Comparison of ENCODE assay signal across 28 mouse cellular contexts in genomic region chr13:81982491-81982890, GRCm38 (mm10).
DNase-seq lines count a peak whose midpoint lies in the region; ATAC-seq and TF ChIP-seq lines count a peak whose summit lies in the region.
"Had no signal": no experiment of that assay in that cellular context is flagged by ENCODE, and none has a peak within 500 bp of the region (broad histone marks: within the 10 kb centered on the region; RNA-seq: fewer than 3 reads in every experiment).

No protein-coding gene starts in this region.

- no peak overlapping the region for H3K4me3 ChIP-seq in kidney, postnatal 0 days (replicated peaks; ENCODE audit: low read depth, low read length)
- H3K4me3 ChIP-seq in kidney, embryonic 15.5 days (replicated peaks), result no peak overlapping the region
- H3K4me3 ChIP-seq in lung, embryonic 14.5 days (ENCODE audit: low read depth, low read length), result no peak overlapping the region
- H3K4me3 ChIP-seq in embryonic fibroblast, embryonic 13.5 days (ENCODE audit: insufficient read depth, low read length), result no peak overlapping the region
- H3K4me3 ChIP-seq: heart, embryonic 10.5 days; heart, embryonic 15.5 days; hindbrain, embryonic 13.5 days; lung, embryonic 15.5 days; midbrain, embryonic 12.5 days; neural tube, embryonic 13.5 days had no signal

- peak; percentile 12 to 60 for DNase-seq in adrenal gland, adult (ENCODE audit: inconsistent age in 2 of 2, low spot score in 1 of 2)
- DNase-seq in adrenal gland, postnatal 25 days, result no peak
- peak; percentile 12 for DNase-seq in kidney, postnatal 0 days (ENCODE audit: low spot score)
- DNase-seq in lung, embryonic 14.5 days, result peak; percentile 52
- DNase-seq in lung, adult 18-20 months, result no peak
- no peak for DNase-seq in spleen, adult 18-20 months
- DNase-seq: cerebellum, adult 2 months; cerebellum, postnatal 14 days; gastrocnemius, postnatal 14 days; heart, adult 11 months; heart, postnatal 4 days; left cerebral cortex, postnatal 4 days; liver; retina, postnatal 1 day; right cerebral cortex, postnatal 14 days; thymus, postnatal 14 days had no signal

- no peak overlapping the region for H3K4me2 ChIP-seq in kidney, postnatal 0 days (ENCODE audit: low read length)
- H3K4me2 ChIP-seq in kidney, embryonic 15.5 days, result no peak overlapping the region
- H3K4me2 ChIP-seq in lung, embryonic 14.5 days, result no peak overlapping the region
- H3K4me2 ChIP-seq: heart, embryonic 15.5 days; hindbrain, embryonic 13.5 days; lung, embryonic 15.5 days; midbrain, embryonic 12.5 days; neural tube, embryonic 13.5 days had no signal

- no peak for TF ChIP-seq POLR2A in embryonic fibroblast, embryonic 13.5 days (IDR thresholded peaks at IDR 0.05; ENCODE audit: low read depth, low read length)

- no peak overlapping the region for H3K9ac ChIP-seq in kidney, postnatal 0 days (ENCODE audit: low read depth, low read length)
- no peak overlapping the region for H3K9ac ChIP-seq in kidney, embryonic 15.5 days
- no peak overlapping the region for H3K9ac ChIP-seq in lung, embryonic 14.5 days
- H3K9ac ChIP-seq: heart, embryonic 15.5 days; hindbrain, embryonic 13.5 days; liver, embryonic 14.5 days; lung, embryonic 15.5 days; midbrain, embryonic 12.5 days; neural tube, embryonic 13.5 days had no signal

- no peaks in the 10 kb centered on the region for H3K9me3 ChIP-seq in kidney, postnatal 0 days (replicated peaks; ENCODE audit: low read length)
- H3K9me3 ChIP-seq in kidney, embryonic 15.5 days (replicated peaks), result no peaks in the 10 kb centered on the region
- H3K9me3 ChIP-seq in lung, embryonic 14.5 days (ENCODE audit: low read depth, low read length), result no peaks in the 10 kb centered on the region
- H3K9me3 ChIP-seq: heart, embryonic 10.5 days; heart, embryonic 15.5 days; hindbrain, embryonic 13.5 days; lung, embryonic 15.5 days; midbrain, embryonic 12.5 days; neural tube, embryonic 13.5 days had no signal

- H3K4me1 ChIP-seq in kidney, postnatal 0 days (replicated peaks; ENCODE audit: insufficient read depth, low read length), result no peaks in the 10 kb centered on the region
- no peaks in the 10 kb centered on the region for H3K4me1 ChIP-seq in kidney, embryonic 15.5 days
- no peaks in the 10 kb centered on the region for H3K4me1 ChIP-seq in lung, embryonic 14.5 days (ENCODE audit: insufficient read depth)
- peaks cover 2% of the 10 kb centered on the region; the same call in 1 of the 2 replicates for H3K4me1 ChIP-seq in embryonic fibroblast, embryonic 13.5 days (ENCODE audit: control insufficient read depth, insufficient read depth, low read length)
- H3K4me1 ChIP-seq: heart, embryonic 10.5 days; hindbrain, embryonic 13.5 days; lung, embryonic 15.5 days; midbrain, embryonic 12.5 days; neural tube, embryonic 13.5 days had no signal

- no peak for ATAC-seq in kidney, postnatal 0 days (replicated peaks; ENCODE audit: low FRiP score, low read depth)
- ATAC-seq in kidney, embryonic 15.5 days (replicated peaks; ENCODE audit: low FRiP score), result no peak
- ATAC-seq in lung, embryonic 14.5 days (ENCODE audit: insufficient read depth), result no peak
- ATAC-seq: forebrain, embryonic 14.5 days; intestine, embryonic 16.5 days had no signal

- TF ChIP-seq CTCF in kidney, postnatal 0 days (IDR thresholded peaks at IDR 0.05; ENCODE audit: low read depth), result no peak
- no peak for TF ChIP-seq CTCF in lung, embryonic 14.5 days (IDR thresholded peaks at IDR 0.05; ENCODE audit: low read depth)
- no peak for TF ChIP-seq CTCF in embryonic fibroblast, embryonic 13.5 days (IDR thresholded peaks at IDR 0.05; ENCODE audit: borderline replicate concordance, insufficient read depth, low read length)

- no peaks in the 10 kb centered on the region for H3K36me3 ChIP-seq in kidney, postnatal 0 days (ENCODE audit: insufficient read depth, low read length)
- H3K36me3 ChIP-seq in kidney, embryonic 15.5 days, result no peaks in the 10 kb centered on the region
- no peaks in the 10 kb centered on the region for H3K36me3 ChIP-seq in lung, embryonic 14.5 days (ENCODE audit: insufficient read depth)
- H3K36me3 ChIP-seq: heart, embryonic 10.5 days; heart, embryonic 15.5 days; hindbrain, embryonic 13.5 days; lung, embryonic 15.5 days; midbrain, embryonic 12.5 days; neural tube, embryonic 13.5 days had no signal

- WGBS in kidney, postnatal 0 days, result 16% methylated on average over 2 of the region's 2 CpGs
- WGBS in kidney, embryonic 15.5 days, result 9% methylated on average over 2 of the region's 2 CpGs
- WGBS in lung, embryonic 14.5 days, result 24% methylated on average over 2 of the region's 2 CpGs

- no peak overlapping the region for H3K27ac ChIP-seq in kidney, postnatal 0 days
- H3K27ac ChIP-seq in kidney, embryonic 15.5 days, result no peak overlapping the region
- no peak overlapping the region for H3K27ac ChIP-seq in lung, embryonic 14.5 days (ENCODE audit: low read depth)
- H3K27ac ChIP-seq in embryonic fibroblast, embryonic 13.5 days (ENCODE audit: insufficient read depth, low read length), result peak overlapping the region; percentile 18; the same call in 1 of the 2 replicates
- H3K27ac ChIP-seq: heart, embryonic 10.5 days; heart, embryonic 15.5 days; hindbrain, embryonic 13.5 days; liver, embryonic 14.5 days; lung, embryonic 15.5 days; midbrain, embryonic 12.5 days; neural tube, embryonic 13.5 days had no signal

- H3K27me3 ChIP-seq in kidney, postnatal 0 days (ENCODE audit: insufficient read depth, low read length), result no peaks in the 10 kb centered on the region
- H3K27me3 ChIP-seq in kidney, embryonic 15.5 days, result no peaks in the 10 kb centered on the region
- no peaks in the 10 kb centered on the region for H3K27me3 ChIP-seq in lung, embryonic 14.5 days (ENCODE audit: insufficient read depth, low read length)
- H3K27me3 ChIP-seq: CH12.LX; heart, embryonic 15.5 days; hindbrain, embryonic 13.5 days; lung, embryonic 15.5 days; midbrain, embryonic 12.5 days; neural tube, embryonic 13.5 days had no signal

Comparison
In these comparisons a context has a peak if more than half of its experiments do, and no peak if none do; other contexts are left out.
1. DNase-seq: peak in adrenal gland, adult (2 of 2), kidney, postnatal 0 days (single experiment) and lung, embryonic 14.5 days (single experiment); none in adrenal gland, postnatal 25 days (single experiment), lung, adult 18-20 months (0 of 2) and spleen, adult 18-20 months (0 of 2).